Mouse (Mus musculus): ENCODE measurements around the gene Kirrel.

The Kirrel gene

DNA sequence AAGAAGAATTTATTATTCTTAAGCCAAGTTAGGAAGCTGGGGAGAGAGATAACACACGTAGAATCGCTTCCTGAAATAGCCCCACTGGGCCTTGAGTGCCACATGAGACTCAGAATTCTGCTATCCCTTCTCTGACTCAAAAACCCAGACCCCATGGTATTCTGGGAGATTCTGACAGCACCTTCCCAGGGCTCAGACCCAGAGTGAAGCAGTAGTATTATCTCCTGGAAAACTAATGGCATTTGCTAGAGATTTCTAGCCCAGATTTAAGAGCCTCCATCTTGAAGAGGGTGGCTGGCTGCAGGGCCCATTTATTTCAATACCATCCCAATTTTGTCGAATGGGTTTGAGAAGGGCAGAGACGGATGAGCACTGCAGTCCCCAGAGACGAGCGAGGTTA lies 6.9 kb downstream of the Kirrel start:
- in situ Hi-C loops (cut with MboI) = no loop called here

DNA sequence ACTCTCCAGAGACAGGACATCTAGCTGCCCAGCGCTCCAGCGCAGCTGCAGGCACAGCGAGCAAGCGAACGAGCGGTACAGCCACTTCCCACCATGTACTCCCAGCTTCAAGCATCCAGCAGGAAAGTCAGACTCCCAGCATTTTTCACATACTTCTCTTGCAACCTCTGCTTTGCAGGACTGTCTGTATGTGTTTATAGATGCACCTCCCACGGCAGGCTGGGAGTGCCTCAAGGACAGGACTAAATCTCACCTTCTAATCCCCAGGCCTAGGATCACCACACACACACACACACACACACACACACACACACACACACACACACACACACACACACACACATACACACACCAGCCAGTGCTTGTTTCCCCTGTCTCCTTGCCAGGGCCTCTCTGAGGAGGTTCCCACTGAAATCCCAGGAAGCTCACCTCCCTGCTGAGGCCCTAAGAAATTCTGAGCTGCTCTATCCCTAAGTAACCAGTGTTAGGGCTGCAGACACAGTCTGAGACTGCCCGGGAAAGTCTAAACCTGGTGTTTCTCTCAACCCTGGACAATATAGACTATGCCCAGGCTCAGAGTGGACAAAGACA lies 9.2 kb downstream of the Kirrel start:
- in situ Hi-C loops (cut with MboI) = no loop called here

- in situ Hi-C loops (cut with MboI) = no loop called here
These were observed 10.3 kb downstream of the Kirrel start for GRCm38 (mm10) chr3:87164099-87164815.

- in situ Hi-C loops (cut with MboI) = no loop called here
These were observed 11.4 kb downstream of the Kirrel start for GRCm38 (mm10) chr3:87163116-87163515.

GRCm38 (mm10) chr3:87162380-87162779 lies 12.2 kb downstream of the Kirrel start:
- in situ Hi-C loops (cut with MboI) = no loop called here

DNA sequence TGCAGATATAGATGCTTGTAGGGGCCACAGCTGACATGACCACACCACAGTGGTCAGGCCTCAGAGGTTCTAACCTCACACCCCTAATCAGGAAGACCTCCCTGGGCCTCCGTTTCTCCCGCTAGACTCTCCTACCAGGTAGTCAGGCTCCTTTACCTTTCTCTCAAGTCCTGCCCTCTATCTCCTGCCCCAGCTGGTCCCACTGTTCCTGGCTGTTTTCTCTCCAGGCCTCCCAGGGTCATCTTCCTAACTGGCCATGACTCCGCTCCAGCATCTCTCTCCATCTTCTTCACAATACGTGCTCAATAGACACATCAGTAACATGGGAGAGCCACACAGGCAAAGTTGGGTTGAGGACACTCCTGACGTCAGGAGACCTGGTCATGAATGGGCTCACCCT lies 12.9 kb downstream of the Kirrel start:
- in situ Hi-C loops (cut with MboI) = no loop called here

- in situ Hi-C loops (cut with MboI) = no loop called here
These were observed 13.6 kb downstream of the Kirrel start for GRCm38 (mm10) chr3:87160819-87161509.

DNA sequence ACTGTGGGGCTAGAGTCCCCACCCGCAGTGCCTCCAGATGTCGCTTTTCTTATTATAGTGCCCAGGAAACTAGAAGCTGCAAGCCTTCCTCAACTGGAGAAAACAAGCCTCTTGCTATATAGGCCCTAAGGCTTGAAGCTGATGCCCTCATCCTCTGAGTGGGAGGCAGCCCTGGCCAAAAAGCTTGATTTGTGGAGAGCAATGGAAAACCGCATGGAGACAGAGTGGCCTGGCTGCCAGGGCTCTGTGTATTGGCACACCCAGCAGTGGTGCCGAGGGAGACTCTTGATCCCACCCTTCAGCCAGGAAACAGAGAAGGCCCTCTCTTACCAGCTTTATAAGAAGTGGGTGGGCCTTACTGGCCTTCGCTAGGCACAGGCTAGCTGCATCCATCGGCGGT lies 15.4 kb downstream of the Kirrel start:
- in situ Hi-C loops (cut with MboI) = no loop called here

GRCm38 (mm10) chr3:87157767-87158291 lies 16.7 kb downstream of the Kirrel start:
- in situ Hi-C loops (cut with MboI) = no loop called here

DNA sequence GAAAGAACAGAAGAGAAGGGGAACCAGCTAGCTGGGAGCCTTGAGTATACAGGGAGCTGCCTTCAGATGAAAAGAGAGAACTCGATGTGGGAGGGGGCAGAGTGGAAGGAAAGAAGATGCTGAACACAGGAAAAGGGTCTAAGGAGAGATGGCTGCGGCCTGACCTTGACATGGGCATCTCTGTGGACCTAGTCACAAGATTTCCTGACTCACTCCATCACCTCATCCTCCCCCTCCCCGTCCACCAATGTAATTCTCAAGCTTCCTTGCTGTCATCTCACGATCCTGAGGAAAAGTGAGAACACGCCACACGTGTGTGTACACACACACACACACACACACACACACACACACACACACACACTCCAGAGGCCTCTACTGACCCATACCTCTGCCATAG lies 17.2 kb downstream of the Kirrel start:
- in situ Hi-C loops (cut with MboI) = no loop called here

DNA sequence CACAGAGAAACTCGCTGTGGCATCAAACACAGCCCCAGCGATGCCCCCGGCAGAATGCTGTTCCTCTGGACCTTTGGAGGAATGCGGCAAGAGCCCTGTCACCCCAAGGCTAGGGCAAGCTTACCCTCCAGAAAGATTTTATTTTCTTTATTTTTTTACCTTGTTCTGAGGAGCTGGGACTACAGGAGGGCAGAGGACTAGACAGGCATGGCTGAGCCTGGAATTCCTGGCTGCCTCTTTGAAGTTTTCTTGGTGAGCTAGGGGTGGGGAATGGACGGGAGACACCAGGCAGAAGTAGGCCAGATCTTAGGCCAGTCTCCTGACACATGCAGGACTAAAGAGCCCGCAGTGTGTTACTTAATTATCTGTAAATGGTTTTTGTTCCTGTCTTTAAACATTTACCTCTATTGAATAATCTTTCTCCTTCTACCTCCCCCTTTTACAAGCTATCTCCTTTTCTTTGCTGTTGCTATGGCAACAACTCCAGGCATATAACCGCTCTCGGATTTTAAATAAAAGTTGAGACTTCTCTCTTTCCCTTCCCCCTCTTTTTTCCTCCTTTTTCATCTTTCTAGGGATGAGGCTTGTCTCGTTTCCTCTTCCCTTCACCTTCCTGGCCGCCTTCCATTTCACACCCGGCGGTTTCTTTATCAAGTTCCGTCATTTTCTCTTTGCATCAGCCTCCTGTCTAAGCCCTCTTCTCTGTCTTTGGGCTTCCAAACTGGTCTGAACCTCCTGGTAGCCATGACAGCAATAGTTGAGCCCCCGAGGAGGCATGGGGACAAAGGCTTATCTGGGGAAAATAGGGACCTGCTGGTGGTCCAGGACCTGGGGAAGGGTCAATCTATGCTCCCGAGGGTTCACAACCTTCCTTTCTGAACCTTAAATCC lies 19.9 kb downstream of the Kirrel start:
- in situ Hi-C loops (cut with MboI) = no loop called here

DNA sequence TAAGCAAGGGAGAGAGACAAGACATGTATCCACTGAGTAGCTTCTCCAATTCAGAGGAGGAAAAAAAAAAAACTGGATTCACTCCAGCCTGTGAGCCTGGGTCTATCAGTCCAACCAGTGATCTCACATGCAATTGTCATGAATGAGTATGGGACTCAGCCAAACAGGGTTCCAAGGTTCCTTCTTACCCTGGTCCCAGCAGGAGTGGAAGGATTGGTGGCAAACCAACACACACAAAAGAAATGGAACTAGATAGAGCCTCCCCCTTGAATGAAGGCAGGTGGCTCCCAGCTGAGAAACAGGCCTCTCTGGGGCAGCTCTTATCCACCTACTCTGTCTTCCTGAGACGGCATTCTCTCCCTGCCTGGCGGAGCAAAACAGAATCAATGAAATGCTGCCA lies 21.5 kb downstream of the Kirrel start:
- in situ Hi-C loops (cut with MboI) = no loop called here

DNA sequence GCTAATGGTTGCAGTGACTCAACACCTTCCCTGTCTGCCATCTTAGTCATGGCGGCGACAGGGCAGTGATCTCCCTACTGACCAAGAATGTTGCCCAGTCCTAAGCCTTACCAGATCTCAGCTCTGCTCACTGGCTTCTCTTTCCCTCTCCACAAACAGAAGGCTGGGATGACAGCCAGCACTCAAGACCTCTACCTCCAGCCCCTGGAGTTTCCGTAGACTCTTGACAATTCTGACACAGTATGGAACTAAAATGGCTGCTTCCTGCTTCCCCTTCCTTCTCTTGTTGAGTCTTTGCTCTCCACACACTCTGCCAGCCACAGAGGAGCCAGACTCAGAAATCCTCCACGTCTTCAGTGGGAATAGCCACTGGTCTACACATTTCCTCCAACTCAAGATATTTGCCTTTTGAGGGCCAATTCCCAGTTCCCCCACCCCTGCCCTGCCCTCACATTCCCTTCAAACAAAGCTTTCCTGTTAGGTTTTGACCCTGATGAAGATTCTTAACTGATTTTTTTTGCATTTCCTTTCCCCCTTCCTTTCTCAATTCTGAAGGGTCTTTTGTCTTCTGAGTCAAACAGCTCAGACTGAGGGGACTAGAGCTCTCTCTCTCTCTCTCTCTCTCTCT lies 22.3 kb downstream of the Kirrel start:
- in situ Hi-C loops (cut with MboI) = no loop called here

DNA sequence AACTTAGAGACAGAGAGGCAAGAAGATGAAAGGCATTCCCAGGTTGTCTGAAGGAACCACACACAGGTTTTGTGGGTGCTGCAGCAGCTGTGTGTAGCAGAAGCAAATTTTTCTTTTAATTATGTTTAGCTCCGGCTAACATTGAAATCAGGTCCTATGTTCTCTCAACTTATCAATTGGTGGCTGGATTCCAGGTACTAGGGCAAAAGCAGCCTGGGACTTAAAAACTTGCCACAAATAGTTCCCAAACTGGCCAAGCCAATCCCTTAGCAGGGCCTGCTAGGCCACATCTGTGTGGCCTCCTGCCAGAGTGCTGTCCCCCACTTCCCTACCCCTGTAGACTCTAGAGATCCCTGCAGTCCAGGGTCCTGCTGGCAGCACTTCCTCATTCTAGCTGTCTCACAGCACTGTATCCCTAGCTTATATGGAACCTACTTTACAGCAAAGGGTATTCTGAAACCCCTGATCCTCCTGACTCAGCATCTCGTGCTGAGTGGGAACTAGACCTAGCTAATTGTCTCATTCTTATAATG lies 23.2 kb downstream of the Kirrel start:
- in situ Hi-C loops (cut with MboI) = no loop called here

DNA sequence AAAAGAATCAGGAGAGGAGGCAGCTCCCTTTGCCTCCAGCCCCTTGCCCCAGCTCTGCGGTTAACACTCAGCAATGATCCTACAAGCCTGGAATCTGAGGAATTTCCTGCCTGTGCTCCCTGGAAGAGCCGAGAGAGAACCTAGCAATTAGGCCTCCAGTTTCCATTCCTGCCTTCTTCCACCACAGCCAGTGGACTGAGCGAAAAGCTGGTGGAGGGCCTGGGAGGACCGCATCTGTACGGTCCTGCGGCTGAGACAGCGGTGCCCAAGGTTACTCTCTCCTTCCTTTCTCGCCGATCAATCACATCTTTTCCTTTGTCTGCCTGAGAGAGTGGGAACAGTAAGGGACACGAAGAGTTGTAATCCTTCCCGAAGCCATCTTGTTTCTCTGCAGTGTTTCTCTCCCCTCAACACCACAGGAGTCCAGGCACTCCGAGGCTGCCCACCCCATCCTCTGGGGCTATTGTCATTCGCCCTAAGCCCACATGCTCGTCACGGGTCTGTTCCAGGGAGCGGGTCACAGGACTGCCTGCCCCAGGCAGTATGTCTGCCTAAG lies 23.8 kb downstream of the Kirrel start:
- in situ Hi-C loops (cut with MboI) = no loop called here

DNA sequence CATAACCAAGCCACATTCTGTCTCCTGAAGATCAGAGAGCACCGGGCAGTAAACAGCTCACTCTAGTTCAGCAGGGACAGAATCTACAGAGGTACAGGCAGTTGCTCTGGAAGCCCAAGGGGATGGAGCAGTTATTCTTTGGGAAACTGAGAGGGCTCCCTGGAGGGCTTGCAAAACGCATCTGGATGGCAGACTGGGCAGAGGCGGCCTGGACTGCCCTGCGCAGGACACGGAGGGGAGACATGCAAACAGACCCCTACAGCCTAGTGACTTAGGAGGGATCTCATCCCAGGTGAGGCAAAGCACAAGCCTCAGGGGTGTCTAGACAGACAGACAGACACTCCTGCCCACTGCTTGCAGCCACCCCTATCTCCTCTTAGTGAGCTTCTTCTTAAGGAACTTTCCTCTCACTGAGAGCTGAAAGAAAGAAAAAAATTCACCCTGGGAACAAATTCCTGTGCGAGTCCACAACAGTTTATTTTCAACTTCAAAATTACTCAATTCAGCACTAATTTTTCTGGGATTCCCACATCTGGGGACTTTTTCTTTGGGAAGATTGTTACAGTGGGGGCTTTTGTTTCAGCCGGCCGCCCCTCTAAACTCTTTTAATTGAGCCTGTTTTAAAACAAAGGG lies 24.4 kb downstream of the Kirrel start:
- in situ Hi-C loops (cut with MboI) = no loop called here

DNA sequence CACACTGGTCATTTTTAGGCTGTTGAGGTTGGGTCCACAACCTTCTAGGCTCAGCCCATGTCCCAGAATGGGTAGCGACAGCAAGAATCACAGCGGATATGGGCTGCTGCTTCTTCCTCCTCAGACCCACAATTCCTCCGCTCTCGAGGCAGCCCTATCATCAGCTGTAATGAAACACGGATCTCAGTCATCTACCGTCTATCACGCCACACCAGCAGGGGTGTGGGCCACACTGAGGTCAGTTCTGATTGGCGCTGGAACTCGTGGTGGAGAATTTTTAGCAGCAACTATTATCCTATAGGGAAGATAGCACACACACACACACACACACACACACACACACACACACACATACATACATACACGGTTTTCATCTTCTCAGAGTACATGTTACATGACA lies 25.1 kb downstream of the Kirrel start:
- in situ Hi-C loops (cut with MboI) = no loop called here

DNA sequence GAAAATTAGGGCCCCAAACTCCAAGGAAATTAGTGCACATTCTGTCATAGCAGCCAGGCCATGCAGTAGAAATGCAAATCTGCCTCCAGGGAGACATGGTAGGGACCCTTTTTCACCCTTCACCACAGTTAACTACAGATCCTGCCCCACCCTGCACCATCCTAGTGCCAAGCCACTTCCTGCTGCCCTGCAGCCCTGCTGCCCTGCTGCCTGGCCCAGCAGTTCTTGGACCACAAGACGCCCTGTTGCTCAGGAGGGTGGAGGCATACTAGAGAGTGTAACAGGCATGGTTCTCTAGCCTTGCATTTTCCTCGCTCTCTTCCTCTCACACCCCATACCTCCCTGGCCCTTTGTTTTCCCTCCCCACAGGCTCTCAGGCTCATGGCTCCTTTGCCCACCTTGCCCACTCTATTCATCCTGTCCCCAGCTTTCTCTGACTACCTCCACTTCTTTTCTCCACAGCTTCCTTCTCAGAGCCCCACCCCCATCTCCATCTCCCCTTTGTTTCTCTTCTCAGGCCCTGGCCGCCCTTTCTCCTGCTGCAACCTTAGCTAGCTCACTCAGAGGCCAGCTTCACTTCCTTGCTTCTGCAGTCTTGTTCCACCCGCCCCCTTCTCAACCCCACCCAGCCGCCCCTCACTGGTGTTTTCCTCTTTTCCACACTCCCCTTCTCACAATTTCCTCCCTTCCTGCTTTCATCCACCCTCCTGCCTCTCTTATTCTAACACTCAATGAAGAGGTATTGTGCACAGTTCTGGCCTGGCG lies 29.9 kb downstream of the Kirrel start:
- in situ Hi-C loops (cut with MboI) = no loop called here

GRCm38 (mm10) chr3:87140284-87140683 lies 34.3 kb downstream of the Kirrel start:
- in situ Hi-C loops (cut with MboI) = no loop called here

GRCm38 (mm10) chr3:87136782-87137181 lies 37.8 kb downstream of the Kirrel start:
- in situ Hi-C loops (cut with MboI) = no loop called here

All from mature B cell (primary cell).